Mouse (Mus musculus): ENCODE measurements at regions not wholly inside any gene's neighbourhood (a gene's known extent, or its start where the extent isn't known, plus 50 kb on each side); places are given as distances from the start of the nearest gene placed in this dataset.

DNA sequence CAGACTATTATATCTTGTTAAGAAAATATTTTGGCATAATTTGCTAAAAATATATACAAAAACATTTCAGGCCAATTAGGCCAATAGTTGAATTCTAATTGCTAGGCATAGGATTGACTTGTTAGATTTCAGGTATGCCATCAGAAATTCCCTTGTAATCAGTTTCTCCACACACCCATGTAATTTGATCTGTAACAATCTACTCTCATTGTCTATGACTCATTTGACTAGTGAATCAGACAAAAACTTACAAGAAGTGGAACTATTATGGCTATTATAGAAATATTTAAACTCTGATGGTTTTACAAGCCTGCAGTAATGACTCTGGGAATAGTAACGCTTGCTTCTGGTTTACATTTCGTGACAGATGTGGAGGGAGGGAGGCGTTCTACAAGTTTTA is 338.9 kb upstream of the Ptbp2 start:
- no peak overlapping the region for H3K4me2 ChIP-seq (replicated peaks)
- no peak overlapping the region for H3K27ac ChIP-seq
- no peaks in the 10 kb centered on the region for H3K27me3 ChIP-seq
- no peaks in the 10 kb centered on the region for H3K9me3 ChIP-seq
- H3K36me3 ChIP-seq: no peaks in the 10 kb centered on the region
- no peak overlapping the region for H3K4me3 ChIP-seq (replicated peaks)
- H3K4me1 ChIP-seq (replicated peaks): no peaks in the 10 kb centered on the region
- WGBS: 93% methylated on average over 3 of the region's 3 CpGs
- no peak overlapping the region for H3K9ac ChIP-seq (replicated peaks)
- no peak for ATAC-seq

GRCm38 (mm10) chr3:120083171-120083932 is 299.1 kb upstream of the Ptbp2 start:
- Histone ChIP-seq H3K4me2 (replicated peaks) (no peak overlapping the region), H3K4me1 (replicated peaks) (no peaks in the 10 kb centered on the region), H3K9me3 (no peaks in the 10 kb centered on the region), H3K9ac (replicated peaks) (no peak overlapping the region), H3K4me3 (replicated peaks) (no peak overlapping the region), H3K36me3 (no peaks in the 10 kb centered on the region), H3K27me3 (no peaks in the 10 kb centered on the region), H3K27ac (no peak overlapping the region)
- WGBS: 83% methylated on average over 7 of the region's 7 CpGs
- ATAC-seq: no peak

DNA sequence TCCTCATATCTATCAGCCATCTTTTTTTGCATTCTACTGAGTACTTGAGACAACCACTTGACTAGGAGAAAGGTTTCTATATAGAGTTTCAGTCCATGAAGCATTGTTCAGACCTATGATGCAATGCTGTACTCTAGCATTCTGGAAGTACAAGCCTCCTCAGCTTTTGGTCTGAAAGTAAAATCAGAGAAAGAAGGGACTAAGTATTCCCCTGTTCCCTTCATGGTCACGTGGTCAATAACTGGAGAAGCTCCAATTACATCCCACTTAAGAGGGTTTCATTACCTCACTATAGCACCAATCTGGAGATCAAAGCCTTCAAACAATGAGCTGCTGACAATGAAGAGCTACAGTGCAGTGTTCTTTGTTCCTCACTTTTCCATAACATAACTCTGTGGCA is 289.3 kb upstream of the Ptbp2 start:
- Histone ChIP-seq H3K9ac (replicated peaks) (no peak overlapping the region), H3K4me1 (replicated peaks) (no peaks in the 10 kb centered on the region), H3K4me2 (replicated peaks) (no peak overlapping the region), H3K9me3 (no peaks in the 10 kb centered on the region), H3K27me3 (no peaks in the 10 kb centered on the region), H3K27ac (no peak overlapping the region), H3K36me3 (no peaks in the 10 kb centered on the region), H3K4me3 (replicated peaks) (no peak overlapping the region)
- WGBS: 20% methylated on average over 1 of the region's 1 CpGs
- no peak for ATAC-seq

DNA sequence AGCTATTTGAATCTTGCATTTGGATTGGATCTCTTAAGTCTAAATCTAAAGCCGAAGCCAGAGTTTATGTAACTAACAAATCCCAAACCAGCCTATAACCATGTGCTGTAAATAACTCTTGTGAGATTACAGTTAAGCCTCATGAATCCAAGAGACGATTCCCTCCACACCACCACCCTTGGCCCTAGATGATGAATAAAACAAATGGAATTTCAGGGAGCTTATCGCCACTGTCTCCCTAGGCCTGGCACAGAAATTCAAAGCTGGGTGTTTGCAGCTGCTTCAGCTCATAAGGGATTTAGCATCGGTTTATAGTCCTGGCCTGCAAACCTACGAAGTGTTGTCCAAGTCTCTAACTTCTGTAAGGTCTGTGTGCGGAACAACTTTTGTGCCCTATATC is 281.4 kb upstream of the Ptbp2 start:
- Histone ChIP-seq H3K27me3 (0 out of 2 replicates have a peak, but pooled peaks cover 2% of the 10 kb centered on the region), H3K27ac (no peak overlapping the region), H3K36me3 (no peaks in the 10 kb centered on the region), H3K9ac (replicated peaks) (no peak overlapping the region), H3K4me3 (replicated peaks) (no peak overlapping the region), H3K4me2 (replicated peaks) (no peak overlapping the region), H3K4me1 (replicated peaks) (no peaks in the 10 kb centered on the region; the same call in 1 of the 2 replicates), H3K9me3 (no peaks in the 10 kb centered on the region)
- no peak for ATAC-seq
- WGBS: 90% methylated on average over 6 of the region's 6 CpGs

GRCm38 (mm10) chr3:120064854-120065480 is 280.7 kb upstream of the Ptbp2 start:
- 42% methylated on average over 5 of the region's 5 CpGs for WGBS
- H3K27me3 ChIP-seq: 0 out of 2 replicates have a peak, but pooled peaks cover 2% of the 10 kb centered on the region
- no peaks in the 10 kb centered on the region for H3K36me3 ChIP-seq
- H3K9me3 ChIP-seq: no peaks in the 10 kb centered on the region
- no peak for ATAC-seq
- H3K4me3 ChIP-seq (replicated peaks): no peak overlapping the region
- no peak overlapping the region for H3K27ac ChIP-seq
- H3K4me2 ChIP-seq (replicated peaks): no peak overlapping the region
- peaks cover 6% of the 10 kb centered on the region for H3K4me1 ChIP-seq (replicated peaks)
- no peak overlapping the region for H3K9ac ChIP-seq (replicated peaks)

DNA sequence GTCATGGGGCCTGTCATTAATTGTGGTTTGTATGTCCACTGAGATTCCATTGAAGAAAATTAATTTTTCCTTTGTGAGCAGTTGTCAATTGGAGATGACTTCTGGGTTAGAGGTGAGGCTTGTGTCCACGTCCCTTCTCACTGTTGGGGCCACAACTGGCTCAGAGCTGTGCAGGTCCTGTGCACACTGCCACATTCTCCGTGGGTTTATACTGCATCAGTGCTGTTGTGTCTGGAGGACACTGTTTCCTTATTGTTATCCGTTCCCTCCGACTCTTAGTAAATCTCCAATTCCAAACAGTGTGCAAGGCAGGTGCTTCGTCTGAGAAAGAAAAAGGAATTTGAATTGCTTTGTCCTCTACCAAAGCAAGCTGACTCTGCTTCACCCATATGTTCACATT is 278.0 kb upstream of the Ptbp2 start:
- H3K9me3 ChIP-seq: no peaks in the 10 kb centered on the region
- H3K4me2 ChIP-seq (replicated peaks): no peak overlapping the region
- WGBS: 65% methylated on average over 5 of the region's 5 CpGs
- peaks cover 13% of the 10 kb centered on the region for H3K4me1 ChIP-seq (replicated peaks)
- H3K9ac ChIP-seq (replicated peaks): no peak overlapping the region
- no peak overlapping the region for H3K27ac ChIP-seq
- no peak overlapping the region for H3K4me3 ChIP-seq (replicated peaks)
- peaks cover 6% of the 10 kb centered on the region; the same call in 1 of the 2 replicates for H3K27me3 ChIP-seq
- no peak for ATAC-seq
- no peaks in the 10 kb centered on the region for H3K36me3 ChIP-seq

GRCm38 (mm10) chr3:120059959-120060358 is 275.7 kb upstream of the Ptbp2 start:
- Histone ChIP-seq H3K4me3 (replicated peaks) (no peak overlapping the region), H3K4me1 (replicated peaks) (peaks cover 13% of the 10 kb centered on the region), H3K27me3 (peaks cover 6% of the 10 kb centered on the region; the same call in 1 of the 2 replicates), H3K9me3 (no peaks in the 10 kb centered on the region), H3K27ac (no peak overlapping the region), H3K4me2 (replicated peaks) (peak overlapping the region; percentile 38), H3K36me3 (no peaks in the 10 kb centered on the region), H3K9ac (replicated peaks) (no peak overlapping the region)
- WGBS: 13% methylated on average over 11 of the region's 11 CpGs
- ATAC-seq: peak; percentile 77

DNA sequence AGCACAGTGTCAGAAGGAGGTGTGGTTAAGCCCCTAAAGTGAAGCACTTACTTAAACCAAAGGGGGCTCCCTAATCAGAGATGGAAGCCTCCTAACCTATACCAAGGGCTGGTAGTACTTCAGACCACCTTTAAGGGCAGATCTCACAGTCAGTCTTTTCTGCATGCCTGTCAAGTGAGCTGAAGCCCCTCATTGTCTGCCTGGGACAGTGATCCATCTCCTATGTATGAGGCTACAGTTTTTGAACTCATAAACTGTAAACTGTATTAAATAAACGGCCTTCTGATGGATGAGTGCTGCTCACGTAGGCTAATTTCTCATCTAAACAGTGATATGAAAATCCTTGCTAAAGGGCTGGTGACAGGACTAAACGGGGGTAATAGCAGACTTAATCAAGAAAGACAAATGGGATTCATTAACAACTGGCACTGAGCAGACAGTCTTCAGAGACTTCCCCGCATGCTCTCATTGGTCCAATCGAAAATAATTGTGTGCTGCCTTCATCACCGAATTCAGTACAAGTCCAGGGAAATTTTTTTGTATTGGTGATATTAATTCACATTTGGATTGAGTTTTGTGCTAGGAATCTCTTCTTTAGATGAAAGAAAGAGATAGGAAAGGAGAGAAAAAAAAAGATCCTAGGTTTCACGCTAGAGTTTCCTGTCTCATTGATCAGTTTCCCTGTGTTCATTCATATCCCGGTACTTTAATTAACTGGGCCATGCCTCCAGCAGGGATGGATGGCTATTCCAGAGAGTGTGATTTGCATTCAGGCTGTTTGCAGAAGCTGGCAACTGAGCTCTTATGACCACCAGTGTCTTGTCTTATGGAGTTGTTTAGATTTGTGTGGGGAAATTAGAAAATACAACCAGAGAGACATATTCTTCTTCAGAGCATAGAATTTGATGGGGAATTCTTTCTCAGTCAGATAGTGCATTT is 271.2 kb upstream of the Ptbp2 start:
- Histone ChIP-seq H3K9ac (replicated peaks) (no peak overlapping the region), H3K27me3 (peaks cover 4% of the 10 kb centered on the region; the same call in 1 of the 2 replicates), H3K4me1 (replicated peaks) (peaks cover 12% of the 10 kb centered on the region), H3K4me2 (replicated peaks) (no peak overlapping the region), H3K36me3 (no peaks in the 10 kb centered on the region), H3K27ac (no peak overlapping the region), H3K9me3 (no peaks in the 10 kb centered on the region), H3K4me3 (replicated peaks) (no peak overlapping the region)
- peak; percentile 56; the same call in 1 of the 2 replicates for ATAC-seq
- 54% methylated on average over 8 of the region's 8 CpGs for WGBS

- WGBS: 93% methylated on average over 3 of the region's 3 CpGs
- H3K4me1 ChIP-seq (replicated peaks): no peaks in the 10 kb centered on the region
These were observed 263.0 kb upstream of the Ptbp2 start for GRCm38 (mm10) chr3:120047238-120047637.

GRCm38 (mm10) chr3:120037526-120037925 is 253.3 kb upstream of the Ptbp2 start:
- 85% methylated on average over 3 of the region's 3 CpGs for WGBS
- Histone ChIP-seq H3K27ac (no peak overlapping the region), H3K4me1 (replicated peaks) (no peaks in the 10 kb centered on the region), H3K36me3 (no peaks in the 10 kb centered on the region), H3K4me2 (replicated peaks) (no peak overlapping the region), H3K9ac (replicated peaks) (no peak overlapping the region), H3K27me3 (no peaks in the 10 kb centered on the region), H3K4me3 (replicated peaks) (no peak overlapping the region), H3K9me3 (0 out of 2 replicates have a peak, but pooled peaks cover 5% of the 10 kb centered on the region)
- ATAC-seq: no peak

More at GRCm38 (mm10) chr3:120047238-120047637, 263.0 kb upstream of the Ptbp2 start:
- H3K9ac ChIP-seq (replicated peaks): no peak overlapping the region
- no peak overlapping the region for H3K4me3 ChIP-seq (replicated peaks)
- H3K27me3 ChIP-seq: no peaks in the 10 kb centered on the region
- no peak for ATAC-seq
- H3K36me3 ChIP-seq: no peaks in the 10 kb centered on the region
- H3K9me3 ChIP-seq: no peaks in the 10 kb centered on the region
- H3K27ac ChIP-seq: no peak overlapping the region
- H3K4me2 ChIP-seq (replicated peaks): no peak overlapping the region

DNA sequence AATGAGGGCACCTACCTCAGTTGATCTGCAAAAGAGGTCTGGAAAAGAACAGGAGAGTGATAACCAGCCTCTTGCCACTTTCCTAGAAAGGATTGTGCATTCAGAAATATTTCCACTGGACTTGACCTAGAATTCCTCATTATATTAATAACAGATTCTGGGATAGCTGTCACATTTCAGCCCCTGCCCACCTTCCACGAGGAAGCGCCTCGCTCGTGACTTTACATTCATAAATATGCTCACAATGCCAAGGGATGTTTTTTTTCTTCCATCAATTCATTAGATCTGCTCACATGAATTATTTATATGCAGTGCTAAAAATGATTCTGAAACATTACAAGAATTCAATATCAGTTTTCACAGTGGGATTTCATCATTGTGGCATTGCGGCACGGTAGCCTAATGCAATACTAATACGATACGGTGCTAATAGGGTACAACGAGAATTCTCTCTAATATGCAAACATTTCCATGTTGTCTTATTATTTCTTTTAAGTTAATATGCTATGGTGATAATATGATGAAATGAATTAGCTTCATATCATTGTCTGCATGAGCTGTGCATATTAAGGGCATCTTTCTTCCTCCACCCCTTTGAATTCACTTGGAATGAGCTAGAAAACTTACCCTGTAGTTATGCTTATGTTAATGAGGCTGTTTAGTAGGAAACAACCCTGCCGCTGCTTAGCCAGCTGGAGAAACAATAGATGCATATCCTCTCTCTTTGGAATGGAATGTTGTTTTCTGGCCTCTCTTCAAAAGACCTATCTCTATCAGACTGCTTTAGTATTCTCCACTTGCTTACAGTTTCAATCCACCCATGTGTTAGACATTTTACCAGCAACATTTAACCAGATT is 235.8 kb upstream of the Ptbp2 start:
- no peak overlapping the region for H3K4me3 ChIP-seq (replicated peaks)
- ATAC-seq: peak; percentile 81
- WGBS: 46% methylated on average over 10 of the region's 10 CpGs

More for the DNA sequence above, 235.8 kb upstream of the Ptbp2 start:
- Histone ChIP-seq H3K9ac (replicated peaks) (no peak overlapping the region), H3K4me2 (replicated peaks) (0 out of 2 replicates have a peak overlapping the region, but pooled peaks have one; percentile 11), H3K36me3 (no peaks in the 10 kb centered on the region), H3K27ac (peak overlapping the region; percentile 55), H3K27me3 (no peaks in the 10 kb centered on the region), H3K4me1 (replicated peaks) (peaks cover 11% of the 10 kb centered on the region; the same call in 1 of the 2 replicates), H3K9me3 (no peaks in the 10 kb centered on the region)

Data from midbrain, embryonic 13.5 days (tissue).